Mouse (Mus musculus) right cerebral cortex, adult 2 months (tissue): Measurements from ENCODE around the gene Clstn2.

Source experiments
- DNase-seq, 2 experiments: peaks; one replicate each; pipeline ENCODE4 v3.0.0; 2021 to 2022; ENCODE audit warnings: low spot score in 2 of 2

The Clstn2 gene

DNA sequence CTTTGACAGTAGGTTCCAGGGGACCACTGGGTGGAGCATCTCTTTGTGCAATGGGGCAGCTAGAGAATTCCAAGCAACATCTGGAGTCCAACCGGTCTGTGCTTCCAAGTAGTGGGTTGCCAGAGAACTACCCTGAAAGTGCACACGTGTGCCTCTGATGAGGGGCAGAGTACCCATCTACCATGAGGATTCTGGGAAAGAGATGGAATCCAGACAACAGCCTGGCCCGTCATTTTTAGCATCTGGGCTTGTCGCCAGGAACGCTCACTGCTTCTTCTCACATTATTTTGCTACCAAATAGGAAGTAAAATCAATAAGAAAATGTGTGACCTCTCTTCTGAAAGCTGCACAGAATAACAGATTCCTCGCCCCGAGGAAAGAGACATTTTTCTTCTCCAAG lies 462.1 kb downstream of the Clstn2 start:
- peak; percentile 52 to 68 for DNase-seq

DNA sequence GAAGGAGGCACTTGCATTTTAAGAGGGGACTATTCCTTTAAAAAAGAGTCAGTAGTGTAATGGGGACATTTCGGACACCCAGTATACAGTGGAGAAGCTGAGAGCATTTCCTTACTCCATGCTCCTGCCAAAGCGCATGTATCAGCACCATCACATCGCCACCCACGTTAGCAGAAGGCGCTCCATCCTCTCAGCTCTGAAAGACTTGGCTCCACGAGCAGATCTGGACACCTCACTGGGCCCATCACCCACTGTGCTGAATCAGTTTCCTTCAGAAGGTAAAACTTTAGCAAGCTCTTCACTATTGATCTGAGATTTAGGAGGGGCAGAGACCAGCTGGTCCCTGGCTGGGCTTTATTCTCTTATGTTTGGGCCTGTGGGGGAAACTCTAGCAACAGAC lies 469.9 kb downstream of the Clstn2 start:
- DNase-seq, result peak; percentile 65 to 70

DNA sequence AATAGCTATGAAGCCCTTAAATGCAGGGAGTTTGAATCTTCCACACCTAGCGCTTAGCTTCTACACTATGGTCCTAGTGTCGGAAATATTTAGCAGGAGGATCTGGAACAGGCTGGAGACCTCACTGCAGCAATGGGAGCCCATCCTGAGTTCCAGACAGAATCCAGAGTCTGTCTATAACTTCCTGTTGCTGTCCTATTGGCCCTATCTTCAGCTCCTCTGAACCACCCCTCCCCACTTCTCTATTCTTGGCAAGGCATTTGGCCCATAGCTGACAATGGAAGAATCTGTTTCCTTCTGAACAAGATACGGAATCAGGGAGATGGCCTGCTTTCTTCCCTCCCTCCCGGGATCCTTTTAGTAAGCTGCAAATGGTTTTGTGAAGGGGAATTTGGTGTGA lies 488.6 kb downstream of the Clstn2 start:
- no peak for DNase-seq

GRCm38 (mm10) chr9:97541419-97541818 lies 491.6 kb downstream of the Clstn2 start:
- DNase-seq, result no peak

GRCm38 (mm10) chr9:97538075-97538779 lies 494.8 kb downstream of the Clstn2 start:
- no peak for DNase-seq

DNA sequence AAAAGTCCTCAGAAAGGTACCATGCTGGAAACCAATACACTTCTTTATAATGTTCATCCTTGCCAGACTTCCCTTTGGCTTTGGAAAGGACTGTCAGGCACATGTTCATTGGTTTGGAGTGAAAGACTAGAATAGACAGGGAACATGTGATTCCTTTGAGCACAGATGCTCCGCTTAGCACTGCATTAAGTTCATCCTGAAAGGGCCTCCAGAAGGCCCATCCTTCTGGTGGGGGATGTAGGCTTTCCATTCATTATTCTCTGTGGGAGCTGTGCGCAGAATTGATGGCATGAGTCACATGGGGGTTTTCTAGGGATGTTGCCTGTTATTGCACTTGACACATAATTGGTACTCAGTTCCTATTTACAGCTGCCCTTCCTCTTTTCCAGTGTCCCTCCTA lies 498.8 kb downstream of the Clstn2 start:
- peak; percentile 30 to 33 for DNase-seq

- no peak for DNase-seq
These were observed 499.7 kb downstream of the Clstn2 start for GRCm38 (mm10) chr9:97533306-97533705.

DNA sequence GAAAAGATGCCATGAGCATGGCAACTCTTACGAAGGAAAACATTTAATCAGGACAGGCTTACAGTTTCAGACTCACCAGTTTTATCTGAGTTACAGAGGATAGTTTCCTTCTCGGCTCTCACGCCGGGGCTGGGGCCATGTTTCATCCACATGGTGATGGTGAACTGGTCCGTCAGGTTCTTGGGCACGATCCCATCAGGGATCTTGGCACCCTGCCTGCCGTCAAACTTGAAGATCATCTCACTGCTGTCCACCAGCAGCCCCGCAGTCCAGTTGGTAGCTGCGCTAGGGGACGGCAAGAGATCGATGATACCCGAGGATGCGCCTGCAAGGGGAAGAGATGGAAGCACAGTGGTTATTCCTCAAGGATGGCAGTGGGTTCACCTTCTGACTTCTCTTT lies 500.4 kb downstream of the Clstn2 start:
- no peak for DNase-seq

- no peak for DNase-seq
These were observed 505.1 kb downstream of the Clstn2 start for GRCm38 (mm10) chr9:97527926-97528325.

- DNase-seq, result no peak
These were observed 505.7 kb downstream of the Clstn2 start for GRCm38 (mm10) chr9:97527276-97527675.

DNA sequence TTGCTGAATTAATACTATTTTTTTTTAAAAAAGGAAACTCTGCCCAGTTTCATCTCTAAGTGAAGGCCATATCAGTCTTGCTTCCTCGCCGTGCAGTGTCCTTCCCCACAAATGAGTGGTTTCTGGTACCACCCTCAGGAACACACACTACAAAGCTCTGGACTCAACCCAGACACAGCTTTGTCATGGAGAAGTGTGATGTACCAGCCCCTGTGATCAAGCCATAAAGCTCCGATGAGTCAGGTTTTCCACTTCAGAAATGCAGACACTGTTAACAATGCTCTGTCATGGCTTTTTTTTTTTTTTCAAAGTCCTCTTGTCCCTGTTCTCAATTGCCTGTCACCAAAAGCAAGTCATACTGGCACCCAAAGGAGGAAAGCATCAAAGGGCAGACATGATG lies 507.4 kb downstream of the Clstn2 start:
- peak; percentile 21 for DNase-seq

DNA sequence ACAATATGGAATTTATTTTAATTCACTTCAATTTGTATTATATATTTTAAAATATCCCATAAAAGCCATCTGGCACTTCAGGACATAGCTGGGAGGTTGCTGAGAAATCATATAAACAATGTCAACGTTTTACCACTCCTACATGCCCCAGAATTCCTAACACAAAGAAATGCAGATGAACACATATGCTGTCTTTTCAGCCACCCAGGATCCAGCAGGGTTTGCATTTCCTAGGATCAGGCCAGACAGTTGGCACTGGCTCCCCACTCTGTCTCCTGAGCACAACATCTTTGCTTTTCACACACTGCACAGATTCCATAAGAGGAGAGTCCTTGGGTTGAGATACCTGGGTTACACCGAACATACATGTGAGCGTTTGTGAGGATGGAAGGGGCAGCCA lies 508.1 kb downstream of the Clstn2 start:
- peak; percentile 27 to 32 for DNase-seq

DNA sequence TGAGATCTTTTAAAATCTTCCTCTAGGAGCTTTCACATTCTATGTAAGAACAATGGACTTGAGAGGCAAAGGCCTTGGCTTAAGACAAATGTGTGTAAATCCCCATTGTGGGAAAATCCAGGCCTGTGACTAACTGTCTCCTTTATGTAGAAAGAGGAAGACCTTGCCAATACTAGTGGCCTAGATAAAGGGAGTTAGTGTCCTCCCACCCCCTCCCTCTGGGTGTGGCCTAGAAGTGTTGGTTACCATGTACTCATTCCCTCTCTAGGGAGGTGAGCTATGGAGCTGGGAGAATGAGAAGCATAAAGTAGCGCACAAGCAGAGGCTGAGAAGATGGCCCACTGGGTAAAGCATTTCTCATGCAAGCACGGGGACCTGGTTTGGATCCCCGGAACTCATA lies 512.2 kb downstream of the Clstn2 start:
- DNase-seq, result no peak

GRCm38 (mm10) chr9:97517006-97517405 lies 516.0 kb downstream of the Clstn2 start:
- DNase-seq, result no peak

GRCm38 (mm10) chr9:97514639-97515038 lies 518.3 kb downstream of the Clstn2 start:
- peak in 1 of 2 experiments; percentile 25 for DNase-seq

DNA sequence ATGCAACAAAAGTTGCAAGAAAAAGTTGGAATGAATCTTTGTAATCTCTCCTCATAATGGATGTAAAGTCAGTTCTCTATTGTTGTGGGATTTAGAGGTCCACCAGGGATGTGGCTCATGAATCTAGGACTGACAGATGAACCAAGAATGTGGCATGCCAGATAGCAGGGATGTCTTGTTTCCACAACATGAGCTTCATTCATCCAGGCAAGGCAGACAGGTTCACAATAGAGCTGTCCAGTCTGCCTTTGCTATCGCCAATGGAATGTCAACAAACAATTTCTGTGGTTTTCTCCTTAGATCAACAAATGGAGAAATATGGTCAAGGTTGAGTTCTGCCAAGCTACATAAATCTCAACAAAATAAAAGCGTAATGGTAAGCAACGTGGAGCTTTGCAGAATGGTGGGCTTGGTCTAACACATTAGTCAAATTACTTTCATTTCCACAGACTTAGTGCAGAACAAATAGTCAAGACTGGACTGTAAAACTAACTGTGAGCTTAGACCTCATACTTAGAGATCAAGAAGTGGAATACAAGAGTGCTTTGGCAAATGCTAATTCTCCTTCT lies 520.6 kb downstream of the Clstn2 start:
- DNase-seq, result no peak

DNA sequence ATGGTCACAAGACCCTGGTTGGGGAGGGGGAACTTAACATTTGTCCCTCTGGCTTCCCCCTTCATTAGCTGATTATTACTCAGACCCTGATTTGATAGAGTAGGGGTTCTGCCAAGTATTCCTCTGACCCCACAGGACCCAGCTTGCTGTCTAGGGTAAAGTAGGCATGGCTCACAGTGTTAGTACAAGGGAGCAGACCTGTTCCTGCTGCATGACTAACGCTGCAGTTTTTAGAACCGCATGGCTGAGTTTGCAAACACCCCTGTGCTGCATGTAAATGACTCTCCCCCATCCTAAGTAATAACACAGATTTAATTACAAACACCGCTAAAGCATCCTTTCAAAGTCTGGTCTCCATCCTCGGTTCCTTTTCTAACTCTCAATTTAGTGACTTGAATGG lies 531.6 kb downstream of the Clstn2 start:
- DNase-seq, result no peak

DNA sequence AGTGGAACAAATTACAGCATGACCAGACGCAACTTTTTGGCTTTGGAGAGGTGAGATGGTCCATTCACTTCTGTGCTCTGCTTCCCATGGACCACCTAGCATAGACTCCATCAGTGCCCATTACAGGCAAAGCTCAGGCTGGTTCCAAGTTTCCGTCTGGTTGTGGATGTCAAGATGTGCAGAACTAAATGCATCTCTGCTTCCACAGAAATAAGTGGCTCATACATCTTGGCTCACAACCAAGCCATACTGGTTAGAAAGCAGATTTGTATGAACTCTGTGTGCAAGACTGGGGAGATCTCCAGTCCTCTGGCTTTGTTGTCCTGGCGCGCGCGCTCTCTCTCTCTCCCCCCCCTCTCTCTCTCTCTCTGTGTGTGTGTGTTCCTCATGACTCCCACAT lies 537.9 kb downstream of the Clstn2 start:
- DNase-seq, result no peak

DNA sequence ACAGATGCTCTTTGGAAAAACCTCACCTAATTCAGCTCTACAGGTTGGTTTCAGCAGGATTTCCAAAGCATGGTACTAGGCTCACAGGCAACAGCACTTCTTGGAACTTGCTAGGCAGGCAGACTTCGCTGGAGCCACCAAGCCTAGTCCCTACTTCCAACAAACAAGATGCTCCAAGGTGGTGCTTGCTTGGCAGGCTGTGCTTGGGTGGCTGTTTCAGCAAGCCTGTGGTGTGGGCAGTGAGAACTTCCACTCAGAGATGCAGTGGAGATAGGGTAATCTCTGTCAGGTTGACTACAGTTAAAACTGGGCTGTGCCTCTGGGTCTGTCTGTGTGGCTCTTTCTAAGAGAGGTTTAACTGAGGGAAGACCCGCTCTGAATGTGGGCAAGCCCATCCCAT lies 541.4 kb downstream of the Clstn2 start:
- no peak for DNase-seq

DNA sequence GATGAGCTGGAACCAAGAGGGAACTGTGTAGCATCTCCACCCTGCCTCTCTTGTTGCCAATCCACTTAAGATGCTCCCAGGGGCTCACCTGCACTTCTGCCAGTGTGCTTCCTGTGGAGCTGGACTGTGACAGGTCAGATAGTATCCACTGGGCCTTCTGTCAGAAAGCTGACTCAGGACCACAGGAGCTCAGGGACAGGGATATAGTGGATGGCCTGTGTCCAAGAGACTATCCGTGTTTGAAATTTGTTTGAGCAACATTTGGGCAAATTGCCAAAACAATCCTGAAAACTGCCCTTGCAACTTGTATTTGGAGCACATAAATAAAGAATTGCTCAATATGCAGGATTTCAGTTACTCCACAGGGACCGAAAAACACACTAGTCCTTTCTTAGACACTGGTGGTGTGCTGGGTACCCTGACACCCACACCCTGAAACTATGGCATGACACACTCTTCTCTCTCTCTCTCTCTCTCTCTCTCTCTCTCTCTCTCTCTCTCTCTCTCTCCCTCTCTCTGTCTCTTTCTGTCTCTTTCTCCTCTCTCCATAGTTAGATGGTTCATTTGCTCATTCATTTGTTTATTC lies 542.3 kb downstream of the Clstn2 start:
- DNase-seq, result no peak

DNA sequence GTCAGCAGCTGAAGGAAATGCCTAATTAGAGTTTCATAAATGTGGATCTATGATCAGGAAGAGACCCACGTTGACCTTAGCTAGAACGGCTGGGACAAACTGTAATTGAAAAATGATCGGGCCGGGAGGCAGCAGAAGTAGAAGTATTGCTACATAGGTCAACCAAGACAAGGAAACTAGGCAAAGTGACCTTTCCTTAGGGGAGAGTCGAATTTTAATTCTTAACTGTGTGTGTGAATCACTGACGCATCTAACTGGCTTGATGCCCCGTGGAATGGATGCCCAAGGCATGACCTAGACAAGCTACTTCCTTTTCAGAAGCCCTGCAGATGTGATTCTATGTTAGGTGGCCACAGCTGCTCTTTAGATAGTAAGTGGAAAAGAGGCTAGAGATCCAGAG lies 546.2 kb downstream of the Clstn2 start:
- no peak for DNase-seq

DNA sequence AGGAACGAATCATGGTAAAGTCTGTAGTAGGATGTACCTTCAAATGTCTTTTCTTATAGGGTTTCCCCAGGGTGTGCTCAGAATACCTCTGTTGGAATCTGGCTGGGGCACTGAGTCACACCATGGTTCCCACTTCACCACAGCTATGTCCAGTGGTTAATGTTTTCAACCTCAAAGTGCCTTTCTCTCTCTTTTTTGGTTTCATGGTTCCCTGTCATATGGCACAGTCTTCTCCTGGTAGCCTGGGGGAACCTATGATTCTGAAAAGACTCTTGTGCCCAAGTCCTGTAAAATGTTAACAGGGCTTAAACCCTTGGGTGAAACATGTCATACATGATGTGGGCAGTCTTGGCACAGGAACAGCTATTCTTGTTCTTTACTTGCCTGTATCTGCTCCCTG lies 551.8 kb downstream of the Clstn2 start:
- no peak for DNase-seq

GRCm38 (mm10) chr9:97476961-97477360 lies 556.0 kb downstream of the Clstn2 start:
- no peak for DNase-seq
